In genomic region chr10:75954381-75954811, GRCm38 (mm10) we compare ENCODE assay signal across 9 mouse cellular contexts. TPM values are rescaled to one million over a fixed set of nuclear protein-coding genes. Genes with fewer than 3 reads are reported as not detected.
DNase-seq lines count a peak whose midpoint lies in the region; ATAC-seq and TF ChIP-seq lines count a peak whose summit lies in the region.
"Had no signal": no experiment of that assay in that cellular context is flagged by ENCODE, and none has a peak within 500 bp of the region (broad histone marks: within the 10 kb centered on the region; RNA-seq: fewer than 3 reads in every experiment).

Gene Gm5134, plus strand, starts transcription at chr10:75954514.

- TF ChIP-seq CTCF in olfactory bulb, adult 2 months (IDR thresholded peaks at IDR 0.05; ENCODE audit: insufficient read depth, low read depth, low read length): no peak

- peak within 1 kb of the TSS; percentile 31 for H3K4me3 ChIP-seq in heart, embryonic 15.5 days
- H3K4me3 ChIP-seq in forebrain, embryonic 10.5 days: peak within 1 kb of the TSS; percentile 40
- H3K4me3 ChIP-seq in limb, embryonic 15.5 days: peak within 1 kb of the TSS; percentile 9; the same call in 1 of the 2 replicates
- peak within 1 kb of the TSS; percentile 12; the same call in 1 of the 2 replicates for H3K4me3 ChIP-seq in olfactory bulb, adult 2 months (ENCODE audit: insufficient read depth, low read depth, low read length)

- DNase-seq in heart, postnatal 25 days (ENCODE audit: low spot score): no peak
- no peak for DNase-seq in forebrain, embryonic 10.5 days (ENCODE audit: extremely low spot score, low spot score)
- DNase-seq in cerebellum, adult 9-11 months: no peak
- no peak for DNase-seq in frontal cortex, postnatal 25 days (ENCODE audit: low spot score in 2 of 2)
- DNase-seq in heart, postnatal 14 days: no peak
- DNase-seq: gastrocnemius, postnatal 14 days had no signal

- H3K36me3 ChIP-seq in heart, embryonic 15.5 days: no peaks in the 10 kb centered on the region
- H3K36me3 ChIP-seq in forebrain, embryonic 10.5 days (replicated peaks): no peaks in the 10 kb centered on the region
- H3K36me3 ChIP-seq in limb, embryonic 15.5 days: no peaks in the 10 kb centered on the region

- TF ChIP-seq POLR2A in olfactory bulb, adult 2 months (IDR thresholded peaks at IDR 0.05; ENCODE audit: insufficient read depth, low read depth, low read length): no peak

- H3K4me2 ChIP-seq in heart, embryonic 15.5 days: peak within 1 kb of the TSS; percentile 61
- H3K4me2 ChIP-seq in limb, embryonic 15.5 days: peak within 1 kb of the TSS; percentile 33

- no peak within 1 kb of the TSS for H3K27ac ChIP-seq in heart, embryonic 15.5 days
- 0 out of 2 replicates have a peak within 1 kb of the TSS, but pooled peaks have one; percentile 35 for H3K27ac ChIP-seq in forebrain, embryonic 10.5 days
- H3K27ac ChIP-seq in limb, embryonic 15.5 days: no peak within 1 kb of the TSS
- H3K27ac ChIP-seq in olfactory bulb, adult 2 months (ENCODE audit: insufficient read depth, low read depth, low read length): no peak within 1 kb of the TSS

- ATAC-seq in heart, embryonic 15.5 days (replicated peaks; ENCODE audit: insufficient number of reproducible peaks, insufficient read depth, low FRiP score, low read depth): no peak
- ATAC-seq in limb, embryonic 15.5 days (ENCODE audit: insufficient number of reproducible peaks, low FRiP score, low TSS enrichment, low read depth): no peak

- WGBS in heart, embryonic 15.5 days: 28% methylated on average over 20 of the region's 20 CpGs
- WGBS in forebrain, embryonic 10.5 days: 39% methylated on average over 20 of the region's 20 CpGs
- WGBS in limb, embryonic 15.5 days: 25% methylated on average over 20 of the region's 20 CpGs
- 37% methylated on average over 20 of the region's 20 CpGs for WGBS in olfactory bulb, adult 2 months

- peaks cover 19% of the 10 kb centered on the region for H3K4me1 ChIP-seq in heart, embryonic 15.5 days (replicated peaks)
- H3K4me1 ChIP-seq in forebrain, embryonic 10.5 days: peaks cover 24% of the 10 kb centered on the region
- peaks cover 18% of the 10 kb centered on the region for H3K4me1 ChIP-seq in limb, embryonic 15.5 days
- peaks cover 16% of the 10 kb centered on the region for H3K4me1 ChIP-seq in olfactory bulb, adult 2 months (ENCODE audit: control insufficient read depth, insufficient read depth, low read length)

- intact Hi-C loops in heart, postnatal 25 days (cut with DNase I): no loop called here
- intact Hi-C loops in heart, postnatal 14 days (cut with DNase I): loop anchor here (5.0 kb wide), 2 partner anchors 317 to 367 kb away; partner anchors contain the start of gene Ggt5

- H3K9me3 ChIP-seq in heart, embryonic 15.5 days (replicated peaks): no peaks in the 10 kb centered on the region
- H3K9me3 ChIP-seq in forebrain, embryonic 10.5 days: no peaks in the 10 kb centered on the region
- H3K9me3 ChIP-seq in limb, embryonic 15.5 days: no peaks in the 10 kb centered on the region

- H3K27me3 ChIP-seq in heart, embryonic 15.5 days: peaks cover 32% of the 10 kb centered on the region
- H3K27me3 ChIP-seq in forebrain, embryonic 10.5 days (ENCODE audit: poor library complexity, severe bottlenecking): peaks cover 31% of the 10 kb centered on the region
- peaks cover 26% of the 10 kb centered on the region for H3K27me3 ChIP-seq in limb, embryonic 15.5 days

- 0 out of 2 replicates have a peak within 1 kb of the TSS, but pooled peaks have one; percentile 28 for H3K9ac ChIP-seq in heart, embryonic 15.5 days
- H3K9ac ChIP-seq in limb, embryonic 15.5 days: no peak within 1 kb of the TSS

RNA-seq across cellular contexts. Expression of gene Gm5134, which starts in this region (rescaled TPM):
- polyA plus RNA-seq in heart, embryonic 15.5 days (2015; fragmentation: Nextera tagmentation; extraction: Ambion mirVana): 0.05 and 0.15 TPM in 2 replicates
- not detected for total RNA-seq in heart, postnatal 25 days (2021)
- polyA plus RNA-seq in forebrain, embryonic 10.5 days (2016; fragmentation: Nextera tagmentation; extraction: Ambion mirVana): 0.12 and 0.19 TPM in 2 replicates
- not detected in 2 replicates for polyA plus RNA-seq in limb, embryonic 15.5 days (2015; fragmentation: Nextera tagmentation; extraction: Ambion mirVana)
- not detected in 2 replicates for polyA plus RNA-seq in olfactory bulb, adult 2 months (2012; ENCODE audit: insufficient read depth, insufficient read length, low replicate concordance, missing spikeins)
- not detected for total RNA-seq in heart, postnatal 14 days (2021)
- total RNA-seq: gastrocnemius, postnatal 14 days had no signal
